Mouse (Mus musculus): ENCODE results near the gene Rflnb. TPM values are rescaled to one million over a fixed set of nuclear protein-coding genes. Genes with fewer than 3 reads are reported as not detected.

Gene Rflnb
- polyA plus RNA-seq, 1 experiment from 2014 or later = 10.3 TPM

DNA sequence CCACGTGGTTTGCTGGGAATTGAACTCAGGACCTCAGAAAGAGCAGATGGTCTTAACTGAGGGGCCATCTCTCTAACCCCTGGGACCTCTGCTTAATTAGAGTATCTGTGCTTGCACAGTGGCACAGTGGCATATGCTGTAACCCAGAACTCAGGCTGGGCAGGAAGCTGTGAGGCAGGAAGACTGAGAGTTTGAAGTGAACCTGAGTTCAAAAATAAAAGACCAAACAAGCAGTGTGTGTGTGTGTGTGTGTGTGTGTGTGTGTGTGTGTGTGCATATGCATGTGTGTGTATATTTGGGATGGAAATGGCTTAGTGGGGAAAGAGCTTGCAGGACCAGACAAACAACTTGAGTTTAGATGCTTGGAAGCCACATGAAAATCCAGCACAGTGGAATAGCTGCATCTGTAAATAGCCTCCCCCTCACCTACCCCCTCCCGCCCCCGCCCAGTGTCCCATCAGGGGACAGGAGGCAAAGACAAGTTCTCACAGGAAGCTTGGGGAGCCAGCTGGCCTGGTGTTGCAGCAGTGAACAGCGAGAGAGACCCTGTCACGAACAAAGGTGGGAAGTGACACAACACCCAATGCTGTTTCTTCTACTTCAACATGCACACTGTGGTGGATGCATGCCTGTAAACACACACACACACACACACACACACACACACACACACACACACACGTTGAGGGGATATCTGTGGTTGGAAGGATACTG is 10.2 kb upstream of the Rflnb start:
- Histone ChIP-seq H3K27me3 (replicated peaks) (no peaks in the 10 kb centered on the region; the same call in 1 of the 2 replicates), H3K4me2 (no peak overlapping the region), H3K9me3 (replicated peaks) (no peaks in the 10 kb centered on the region), H3K4me3 (no peak overlapping the region), H3K4me1 (replicated peaks) (peaks cover 8% of the 10 kb centered on the region), H3K9ac (no peak overlapping the region), H3K36me3 (no peaks in the 10 kb centered on the region), H3K27ac (ENCODE audit: poor library complexity, severe bottlenecking) (no peak overlapping the region)
- ATAC-seq (ENCODE audit: insufficient number of reproducible peaks, low FRiP score) = no peak
- WGBS = 35% methylated on average over 6 of the region's 6 CpGs

DNA sequence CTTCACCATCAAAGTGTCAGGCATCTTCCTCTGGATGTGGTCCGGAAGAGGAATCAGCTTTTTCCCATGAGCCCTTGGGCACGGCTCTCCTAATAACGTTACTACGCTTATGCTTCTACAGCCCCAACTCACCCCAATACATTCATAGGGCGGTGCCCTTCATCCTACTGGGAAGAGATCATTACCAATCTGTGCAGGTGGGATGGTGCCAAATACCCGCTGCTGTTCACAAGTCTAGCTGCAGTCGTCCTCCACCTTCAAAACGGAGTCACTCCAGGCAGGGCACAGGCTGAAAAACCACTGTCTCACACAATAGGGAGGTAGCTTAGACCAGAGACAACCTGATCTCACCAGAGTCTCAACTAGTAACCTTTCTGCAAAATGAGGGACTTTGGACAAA is 7.6 kb upstream of the Rflnb start:
- H3K4me3 ChIP-seq = no peak overlapping the region
- WGBS = 81% methylated on average over 8 of the region's 8 CpGs

DNA sequence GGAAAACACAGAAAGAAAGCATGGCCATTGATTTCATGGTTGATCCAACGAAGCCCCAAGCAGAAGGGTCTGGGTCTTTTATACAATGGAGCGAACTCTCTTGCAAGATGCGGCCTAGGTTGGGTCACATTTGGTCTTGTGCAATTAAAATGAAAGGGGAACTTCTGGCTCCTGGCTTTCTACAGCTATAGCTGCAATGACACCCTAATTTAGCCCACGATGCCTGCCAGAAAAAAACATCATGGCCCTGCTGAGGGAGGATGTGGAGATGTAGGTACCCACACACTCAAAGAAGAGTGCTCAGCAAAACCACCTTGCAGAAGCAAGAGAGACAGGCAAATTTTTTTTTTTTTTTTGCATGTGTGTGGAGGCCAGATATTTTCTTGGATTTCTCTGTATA is 6.3 kb upstream of the Rflnb start:
- Histone ChIP-seq H3K4me3 (no peak overlapping the region), H3K9me3 (replicated peaks) (no peaks in the 10 kb centered on the region), H3K27me3 (replicated peaks) (peaks cover 9% of the 10 kb centered on the region; the same call in 1 of the 2 replicates), H3K27ac (ENCODE audit: poor library complexity, severe bottlenecking) (no peak overlapping the region), H3K36me3 (no peaks in the 10 kb centered on the region), H3K9ac (no peak overlapping the region), H3K4me1 (replicated peaks) (peaks cover 4% of the 10 kb centered on the region; the same call in 1 of the 2 replicates), H3K4me2 (no peak overlapping the region)
- no peak for ATAC-seq (ENCODE audit: insufficient number of reproducible peaks, low FRiP score)
- 82% methylated on average over 4 of the region's 4 CpGs for WGBS

More for the DNA sequence above, 7.6 kb upstream of the Rflnb start:
- Histone ChIP-seq H3K27me3 (replicated peaks) (no peaks in the 10 kb centered on the region; the same call in 1 of the 2 replicates), H3K9me3 (replicated peaks) (no peaks in the 10 kb centered on the region), H3K4me2 (no peak overlapping the region), H3K36me3 (no peaks in the 10 kb centered on the region), H3K27ac (ENCODE audit: poor library complexity, severe bottlenecking) (no peak overlapping the region), H3K9ac (no peak overlapping the region), H3K4me1 (replicated peaks) (peaks cover 4% of the 10 kb centered on the region; the same call in 1 of the 2 replicates)
- no peak for ATAC-seq (ENCODE audit: insufficient number of reproducible peaks, low FRiP score)

DNA sequence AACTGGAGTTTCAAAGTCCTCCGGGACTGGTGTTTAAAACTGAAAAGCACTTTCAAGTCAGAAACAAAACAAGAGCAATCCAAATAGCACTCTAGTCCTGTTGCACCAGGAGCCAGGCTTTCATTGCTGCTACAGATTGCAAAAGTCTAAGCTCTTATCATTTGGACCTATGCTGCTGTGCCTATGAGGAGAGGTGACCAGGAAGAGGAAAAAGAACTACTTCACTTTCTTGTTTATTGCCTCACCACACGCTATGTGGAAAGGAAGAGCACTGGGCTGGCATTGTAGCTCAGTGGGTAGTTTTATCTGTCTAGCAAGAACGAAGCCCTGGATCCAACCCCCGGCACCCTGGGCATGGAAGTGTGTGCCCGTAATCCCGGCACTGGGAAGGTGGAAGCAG is 5.8 kb upstream of the Rflnb start:
- no peak for ATAC-seq (ENCODE audit: insufficient number of reproducible peaks, low FRiP score)
- no peak overlapping the region for H3K4me2 ChIP-seq
- H3K27ac ChIP-seq (ENCODE audit: poor library complexity, severe bottlenecking) = no peak overlapping the region

DNA sequence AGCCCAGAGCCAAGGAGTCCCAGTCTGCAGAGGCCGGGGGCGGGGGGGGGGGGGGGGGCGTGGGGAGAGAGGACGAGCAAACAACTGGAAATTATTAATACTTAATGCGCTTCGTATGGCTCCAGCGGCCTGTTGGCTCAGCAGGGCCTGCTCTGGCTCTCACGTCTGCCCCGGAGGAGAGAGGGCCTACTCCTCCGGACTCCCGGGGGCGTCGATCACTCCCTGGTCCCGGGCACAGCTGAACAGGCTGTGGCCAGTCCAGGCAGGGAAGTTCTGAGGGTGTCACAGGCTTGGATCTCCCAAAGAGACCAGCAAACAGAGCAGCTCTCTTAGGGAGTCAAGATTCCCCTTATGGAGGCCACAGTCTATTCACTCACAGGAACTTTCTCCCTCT is 487 bp upstream of the Rflnb start:
- Histone ChIP-seq H3K4me3 (peak overlapping the region; percentile 71), H3K27ac (ENCODE audit: poor library complexity, severe bottlenecking) (no peak overlapping the region), H3K4me1 (replicated peaks) (peaks cover 21% of the 10 kb centered on the region), H3K9ac (peak overlapping the region; percentile 73), H3K4me2 (peak overlapping the region; percentile 87), H3K36me3 (0 out of 2 replicates have a peak, but pooled peaks cover 9% of the 10 kb centered on the region), H3K9me3 (replicated peaks) (no peaks in the 10 kb centered on the region), H3K27me3 (replicated peaks) (peaks cover 14% of the 10 kb centered on the region; the same call in 1 of the 2 replicates)
- WGBS = 4% methylated on average over 11 of the region's 14 CpGs
- ATAC-seq (ENCODE audit: insufficient number of reproducible peaks, low FRiP score) = no peak; the same call in 1 of the 2 replicates

More for the DNA sequence above, 5.8 kb upstream of the Rflnb start:
- H3K9ac ChIP-seq = no peak overlapping the region
- H3K36me3 ChIP-seq = no peaks in the 10 kb centered on the region
- H3K4me3 ChIP-seq = no peak overlapping the region
- 75% methylated on average over 6 of the region's 6 CpGs for WGBS
- H3K27me3 ChIP-seq (replicated peaks) = peaks cover 9% of the 10 kb centered on the region; the same call in 1 of the 2 replicates
- no peaks in the 10 kb centered on the region for H3K9me3 ChIP-seq (replicated peaks)
- peaks cover 4% of the 10 kb centered on the region; the same call in 1 of the 2 replicates for H3K4me1 ChIP-seq (replicated peaks)

DNA sequence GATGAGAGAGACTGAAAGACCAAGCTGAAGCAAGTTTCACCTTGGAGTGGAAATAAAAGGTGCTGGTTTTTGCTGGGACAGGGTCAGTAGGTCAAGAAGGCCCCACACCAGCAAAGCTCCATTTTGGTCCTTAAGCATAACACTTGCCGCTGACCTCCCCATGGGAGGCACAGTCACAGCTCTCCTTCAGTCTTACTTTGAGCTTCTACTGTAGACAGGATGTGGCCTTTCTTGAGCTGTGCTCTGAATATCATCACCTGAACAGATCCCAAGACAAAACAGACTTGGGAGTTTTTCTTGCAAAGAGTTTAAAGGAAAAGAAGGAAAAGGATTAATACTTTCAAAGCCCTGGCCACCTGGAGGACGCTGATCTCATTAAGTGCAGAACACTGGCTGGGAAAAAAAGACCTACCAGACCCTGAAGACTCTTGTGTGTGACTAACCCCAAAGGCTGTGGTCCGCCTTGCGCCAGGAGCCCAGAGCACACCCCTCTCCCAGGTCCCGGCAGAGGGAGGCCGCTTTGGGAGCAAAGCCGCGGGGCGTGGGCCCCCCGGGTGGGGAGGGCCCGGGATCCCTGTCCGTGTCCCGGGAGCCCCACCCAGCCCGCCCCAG is 949 bp downstream of the Rflnb start:
- Histone ChIP-seq H3K27ac (ENCODE audit: poor library complexity, severe bottlenecking) (no peak overlapping the region), H3K4me3 (peak overlapping the region; percentile 71), H3K4me1 (replicated peaks) (peaks cover 21% of the 10 kb centered on the region), H3K4me2 (peak overlapping the region; percentile 87), H3K36me3 (peaks cover 14% of the 10 kb centered on the region), H3K9me3 (replicated peaks) (no peaks in the 10 kb centered on the region), H3K9ac (peak overlapping the region; percentile 74), H3K27me3 (replicated peaks) (peaks cover 14% of the 10 kb centered on the region; the same call in 1 of the 2 replicates)
- WGBS = 6% methylated on average over 14 of the region's 14 CpGs
- peak; percentile 15; the same call in 1 of the 2 replicates for ATAC-seq (ENCODE audit: insufficient number of reproducible peaks, low FRiP score)

DNA sequence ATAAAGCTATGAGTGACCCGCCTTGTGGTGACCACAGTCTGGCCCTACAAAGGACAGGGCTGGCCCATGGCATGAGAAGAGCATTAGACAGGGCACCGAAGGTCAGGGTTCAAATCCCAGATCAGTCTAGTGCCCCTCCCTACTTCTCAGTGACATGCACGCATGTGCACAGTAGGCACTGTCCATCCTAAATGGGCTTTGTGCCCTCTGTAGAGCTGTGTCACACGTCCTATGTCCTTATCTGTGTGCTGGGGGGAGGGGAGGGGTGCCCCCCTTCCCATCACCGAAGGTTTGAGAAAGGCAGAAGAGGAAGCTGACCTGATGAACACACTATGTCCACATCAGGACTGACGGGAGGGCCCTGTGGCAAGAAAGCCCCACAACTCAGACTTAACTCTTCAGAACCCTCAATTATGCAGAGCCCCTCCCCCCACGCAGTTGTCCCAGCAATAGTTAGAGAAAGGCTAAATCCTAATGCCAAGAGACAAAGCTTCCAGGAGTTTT is 2.5 kb downstream of the Rflnb start:
- H3K4me2 ChIP-seq = no peak overlapping the region
- peaks cover 14% of the 10 kb centered on the region; the same call in 1 of the 2 replicates for H3K27me3 ChIP-seq (replicated peaks)
- peaks cover 15% of the 10 kb centered on the region for H3K36me3 ChIP-seq
- peaks cover 21% of the 10 kb centered on the region for H3K4me1 ChIP-seq (replicated peaks)
- no peaks in the 10 kb centered on the region for H3K9me3 ChIP-seq (replicated peaks)
- H3K27ac ChIP-seq (ENCODE audit: poor library complexity, severe bottlenecking) = no peak overlapping the region
- 62% methylated on average over 7 of the region's 7 CpGs for WGBS
- no peak overlapping the region for H3K9ac ChIP-seq
- no peak overlapping the region for H3K4me3 ChIP-seq
- ATAC-seq (ENCODE audit: insufficient number of reproducible peaks, low FRiP score) = no peak

DNA sequence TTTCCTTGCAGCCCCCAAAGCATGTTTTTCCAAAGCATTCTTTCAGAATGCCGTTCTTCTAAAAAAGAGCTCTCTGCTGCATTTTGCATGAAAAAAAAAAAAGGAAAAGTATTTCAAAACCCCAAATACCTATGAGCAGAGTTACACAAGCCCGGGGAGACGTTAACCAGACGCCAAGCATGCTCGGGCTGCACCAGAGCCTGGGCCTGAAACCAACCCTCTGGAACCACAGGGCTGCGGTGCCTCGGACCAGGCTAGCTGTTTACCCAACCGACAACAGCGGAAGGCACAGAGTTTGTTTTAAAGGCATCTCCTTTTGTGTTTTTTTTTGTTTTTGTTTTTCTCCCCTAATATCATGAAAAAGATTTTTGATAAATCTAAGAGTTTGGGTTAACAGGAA is 6.7 kb downstream of the Rflnb start:
- H3K9ac ChIP-seq = no peak overlapping the region
- H3K27ac ChIP-seq (ENCODE audit: poor library complexity, severe bottlenecking) = no peak overlapping the region
- H3K4me1 ChIP-seq (replicated peaks) = peaks cover 9% of the 10 kb centered on the region
- H3K9me3 ChIP-seq (replicated peaks) = no peaks in the 10 kb centered on the region
- no peak overlapping the region for H3K4me3 ChIP-seq
- peaks cover 15% of the 10 kb centered on the region for H3K36me3 ChIP-seq
- 0 out of 2 replicates have a peak, but pooled peaks cover 4% of the 10 kb centered on the region for H3K27me3 ChIP-seq (replicated peaks)
- WGBS = 62% methylated on average over 9 of the region's 9 CpGs
- no peak for ATAC-seq (ENCODE audit: insufficient number of reproducible peaks, low FRiP score)
- H3K4me2 ChIP-seq = no peak overlapping the region

DNA sequence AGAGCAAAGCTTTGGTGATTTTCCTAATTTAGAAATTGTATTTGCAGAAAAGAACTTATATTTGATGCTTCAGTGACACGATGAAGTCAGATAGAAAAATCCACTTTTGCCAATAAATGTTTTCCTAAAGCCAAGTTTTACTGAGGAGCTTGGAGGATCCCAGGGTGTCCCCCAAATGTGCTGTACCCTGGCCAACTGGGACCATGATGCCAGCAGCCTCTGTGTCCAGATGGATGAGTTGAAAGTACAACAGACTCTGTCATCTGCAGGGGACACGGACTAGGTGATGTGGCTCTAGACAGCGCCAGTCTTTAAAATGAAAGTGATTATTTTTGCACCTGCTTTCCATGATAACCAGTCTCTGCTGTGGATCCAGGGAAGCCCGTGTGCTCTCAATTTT is 7.7 kb downstream of the Rflnb start:
- Histone ChIP-seq H3K9me3 (replicated peaks) (no peaks in the 10 kb centered on the region), H3K9ac (no peak overlapping the region), H3K4me1 (replicated peaks) (no peaks in the 10 kb centered on the region; the same call in 1 of the 2 replicates), H3K4me3 (no peak overlapping the region), H3K27ac (ENCODE audit: poor library complexity, severe bottlenecking) (no peak overlapping the region), H3K4me2 (no peak overlapping the region), H3K36me3 (peaks cover 15% of the 10 kb centered on the region), H3K27me3 (replicated peaks) (no peaks in the 10 kb centered on the region)
- no peak for ATAC-seq (ENCODE audit: insufficient number of reproducible peaks, low FRiP score)
- 84% methylated on average over 4 of the region's 4 CpGs for WGBS

DNA sequence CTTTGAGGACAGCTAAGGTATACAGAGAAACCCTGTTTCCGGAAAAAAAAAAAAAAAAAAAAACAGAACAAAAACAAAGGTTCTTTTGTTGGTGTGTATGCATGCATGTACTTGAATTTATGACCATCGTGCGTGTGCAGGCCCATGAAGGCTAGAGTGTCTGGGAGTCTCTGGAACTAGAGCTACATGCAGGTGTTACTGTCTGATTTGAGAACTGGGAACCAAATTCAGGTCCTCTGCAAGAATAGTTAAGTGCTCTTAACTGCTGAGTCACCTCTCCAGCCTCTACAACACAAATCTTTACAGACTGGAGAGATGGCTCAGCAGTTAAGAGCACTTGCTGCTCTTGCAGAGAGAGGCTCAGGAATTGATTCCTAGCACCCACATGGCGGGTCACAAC is 11.8 kb downstream of the Rflnb start:
- Histone ChIP-seq H3K4me3 (no peak overlapping the region), H3K4me1 (replicated peaks) (no peaks in the 10 kb centered on the region; the same call in 1 of the 2 replicates), H3K9me3 (replicated peaks) (no peaks in the 10 kb centered on the region), H3K9ac (no peak overlapping the region), H3K27ac (ENCODE audit: poor library complexity, severe bottlenecking) (no peak overlapping the region), H3K4me2 (no peak overlapping the region), H3K27me3 (replicated peaks) (no peaks in the 10 kb centered on the region), H3K36me3 (no peaks in the 10 kb centered on the region)
- no peak for ATAC-seq (ENCODE audit: insufficient number of reproducible peaks, low FRiP score)
- 81% methylated on average over 4 of the region's 4 CpGs for WGBS

DNA sequence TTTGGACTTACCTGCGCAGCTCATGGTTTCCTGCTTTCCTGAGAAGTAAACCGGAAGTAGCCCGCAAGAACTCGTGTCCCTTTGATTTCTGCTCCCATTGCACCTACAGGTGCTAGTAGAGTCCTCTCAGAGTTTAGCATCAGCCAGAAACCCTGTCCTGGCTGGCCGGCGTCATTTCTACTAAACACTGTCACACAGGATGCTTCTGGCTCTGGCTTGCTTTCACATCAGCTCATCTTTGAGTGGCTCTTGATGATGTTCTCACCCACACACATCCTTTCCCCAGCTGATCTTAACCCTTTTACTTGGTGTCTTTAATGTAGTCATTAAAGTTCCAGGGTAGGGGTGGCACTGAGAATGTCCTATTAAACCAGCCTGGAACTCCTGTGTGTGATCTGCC is 12.3 kb downstream of the Rflnb start:
- Histone ChIP-seq H3K27me3 (replicated peaks) (no peaks in the 10 kb centered on the region), H3K4me2 (no peak overlapping the region), H3K4me3 (no peak overlapping the region), H3K9ac (no peak overlapping the region), H3K27ac (ENCODE audit: poor library complexity, severe bottlenecking) (no peak overlapping the region), H3K4me1 (replicated peaks) (no peaks in the 10 kb centered on the region; the same call in 1 of the 2 replicates), H3K36me3 (no peaks in the 10 kb centered on the region), H3K9me3 (replicated peaks) (no peaks in the 10 kb centered on the region)
- WGBS = 84% methylated on average over 6 of the region's 6 CpGs
- ATAC-seq (ENCODE audit: insufficient number of reproducible peaks, low FRiP score) = no peak
